Mouse (Mus musculus): ENCODE measurements around the gene Gm17079. TPM values are rescaled to one million over a fixed set of nuclear protein-coding genes. Genes with fewer than 3 reads are reported as not detected.
"Not testable (repeated sequence)": the region's sequence is repeated elsewhere in the genome, so short reads cannot be mapped to it uniquely, and the experiment has no call there.

Gene Gm17079
- not detected for total RNA-seq (2021)
- long read RNA-seq, experiment 1, result 0 reads
- long read RNA-seq, experiment 2, result 0 reads

DNA sequence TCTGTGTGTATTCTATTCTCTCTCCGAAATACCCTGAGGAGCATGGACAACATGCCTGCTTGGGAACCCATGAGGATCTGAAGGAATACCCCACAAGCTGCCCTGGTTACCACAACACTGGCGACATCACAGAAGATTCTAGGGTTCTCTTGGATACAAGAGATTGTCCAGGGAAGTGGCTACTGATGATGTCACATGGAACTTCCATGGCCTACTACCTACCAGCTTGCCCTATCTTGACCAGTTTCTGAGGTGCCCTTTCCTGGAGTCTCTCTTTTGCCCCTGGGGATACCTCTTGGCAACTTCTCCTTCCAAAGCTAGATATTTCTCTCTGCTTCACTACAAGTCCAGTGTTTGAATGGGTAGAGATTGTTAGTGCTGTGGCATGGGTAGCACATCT lies at the start of gene Gm17079:
TSS of gene Gm17079 (minus strand) at position 101 of the 400 bp plus-strand sequence.
- H3K4me3 ChIP-seq; intact Hi-C loops (cut with DNase I); H3K27ac ChIP-seq; DNase-seq: not testable (repeated sequence)

DNA sequence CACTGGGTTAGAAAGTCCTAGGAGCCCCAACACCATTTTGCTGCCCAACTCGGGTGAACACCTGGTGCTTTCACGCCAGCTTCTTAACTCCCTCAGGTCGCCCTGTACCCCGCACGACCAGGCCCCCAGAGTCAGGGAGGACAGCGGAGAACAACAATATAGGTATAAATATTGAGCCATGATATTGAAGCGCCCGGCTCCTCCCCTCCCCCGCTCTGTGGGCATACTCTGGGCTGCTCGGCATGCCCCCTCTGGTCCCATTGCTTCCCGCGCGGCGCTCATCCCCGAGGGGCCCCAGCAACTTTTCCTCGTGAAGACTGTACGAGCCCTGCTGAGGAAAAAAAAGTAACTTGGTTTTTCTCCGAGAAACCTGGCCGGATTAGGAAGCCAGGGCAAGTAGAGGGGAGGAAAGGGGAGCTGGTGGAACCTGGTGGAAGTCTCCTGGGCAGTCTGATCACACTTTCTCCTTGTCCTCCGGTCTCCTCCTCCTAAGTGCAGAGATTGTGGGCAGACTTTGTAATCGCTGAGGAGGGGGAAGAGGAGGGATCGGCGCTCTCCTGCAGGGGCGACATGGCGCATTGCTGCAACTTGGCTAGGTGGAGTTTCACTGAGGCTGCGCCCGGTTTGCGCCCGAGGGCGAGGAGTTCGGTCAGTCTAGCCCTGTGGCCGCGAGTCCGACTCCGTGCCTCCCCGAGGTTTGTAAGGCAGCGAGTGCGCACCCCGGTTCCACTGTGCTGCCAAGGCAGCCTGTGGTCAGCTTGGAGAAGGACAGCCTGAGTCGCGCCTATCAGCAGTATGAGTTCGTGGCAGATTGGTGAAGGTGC lies 45.3 kb upstream of the Gm17079 start:
- intact Hi-C loops (cut with DNase I), result no loop called here
- Histone ChIP-seq H3K4me3 (no peak overlapping the region), H3K27ac (no peak overlapping the region)
- DNase-seq, result no peak
- TF ChIP-seq CTCF (IDR thresholded peaks at IDR 0.05), result no peak

DNA sequence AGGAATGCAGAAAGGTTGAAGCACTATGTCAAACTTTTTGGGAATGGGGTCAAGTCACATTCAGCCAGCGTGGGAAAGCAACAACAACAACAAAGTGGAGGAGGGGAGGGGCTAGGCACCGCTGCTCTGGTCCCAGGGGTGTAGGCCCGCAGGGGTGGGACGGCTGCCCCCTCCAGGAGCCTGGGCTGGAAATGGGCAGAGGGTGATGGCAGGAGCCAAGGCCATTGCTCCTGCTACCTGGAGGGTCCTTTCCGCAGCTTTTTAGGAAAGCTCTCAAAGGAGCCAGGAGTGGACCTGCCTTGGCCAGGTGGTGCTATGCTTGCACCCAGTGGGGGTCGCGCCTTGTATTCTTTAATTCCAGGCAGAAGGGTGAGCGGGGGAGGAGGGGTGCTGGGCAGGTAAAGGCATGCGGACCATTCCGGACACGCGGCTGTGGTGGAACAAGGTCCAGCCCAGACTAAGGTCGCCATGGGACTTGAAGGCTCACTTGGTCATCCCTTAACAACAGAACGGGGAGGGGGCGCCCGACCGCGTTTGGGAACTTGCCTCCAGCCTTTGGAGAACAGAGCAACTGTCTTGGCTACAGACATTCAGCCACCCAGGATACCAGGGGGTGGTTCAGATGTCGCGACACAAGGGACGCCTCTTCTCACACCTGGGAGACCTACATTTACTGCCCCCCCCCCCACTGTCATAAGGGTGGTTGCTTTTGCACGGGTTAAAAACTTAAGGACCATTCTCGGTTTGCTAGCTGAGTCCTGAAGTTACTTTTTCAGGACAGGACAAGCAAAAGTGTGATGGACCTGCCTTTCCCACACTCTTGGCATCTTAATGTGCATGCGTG lies 44.1 kb upstream of the Gm17079 start:
- intact Hi-C loops (cut with DNase I), result no loop called here
- no peak for DNase-seq
- TF ChIP-seq CTCF (IDR thresholded peaks at IDR 0.05), result no peak
- no peak overlapping the region for H3K4me3 ChIP-seq
- H3K27ac ChIP-seq, result no peak overlapping the region

DNA sequence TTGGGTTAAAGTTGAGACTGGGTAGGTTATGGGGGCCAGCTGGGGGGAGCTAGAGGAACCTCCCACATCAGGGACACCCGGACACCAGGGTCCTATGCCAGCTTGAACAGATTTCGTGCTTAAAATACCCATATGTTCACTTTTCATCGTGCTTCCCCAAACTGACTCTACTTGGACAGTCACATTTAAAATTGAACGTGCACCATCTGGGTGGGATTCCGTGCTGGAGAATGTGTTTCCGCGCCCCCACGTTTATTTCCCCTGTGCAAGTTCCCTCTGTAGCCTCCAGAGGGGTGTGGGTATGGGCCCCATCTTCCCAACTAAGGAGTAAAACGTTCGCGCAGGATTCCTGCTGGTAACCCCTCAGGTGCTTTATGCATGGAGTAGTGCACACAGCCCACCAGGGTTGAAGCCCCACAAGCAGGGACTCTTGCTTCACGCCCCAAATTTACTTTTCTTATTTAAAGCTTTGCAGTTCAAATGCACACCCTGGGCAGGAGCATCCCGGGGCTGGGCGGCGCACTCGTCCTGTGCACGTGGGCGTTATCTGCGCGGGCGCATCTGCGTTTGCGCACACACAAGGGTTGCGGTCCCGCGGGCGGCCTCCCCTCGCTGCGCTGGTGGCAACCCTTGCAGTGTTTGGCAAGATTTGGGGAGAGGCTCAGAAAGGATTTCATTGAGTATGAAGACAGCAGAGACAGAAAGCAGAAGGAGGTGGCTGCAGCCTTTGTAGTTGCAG lies 43.3 kb upstream of the Gm17079 start:
- no peak for TF ChIP-seq CTCF (IDR thresholded peaks at IDR 0.05)
- no peak overlapping the region for H3K4me3 ChIP-seq

DNA sequence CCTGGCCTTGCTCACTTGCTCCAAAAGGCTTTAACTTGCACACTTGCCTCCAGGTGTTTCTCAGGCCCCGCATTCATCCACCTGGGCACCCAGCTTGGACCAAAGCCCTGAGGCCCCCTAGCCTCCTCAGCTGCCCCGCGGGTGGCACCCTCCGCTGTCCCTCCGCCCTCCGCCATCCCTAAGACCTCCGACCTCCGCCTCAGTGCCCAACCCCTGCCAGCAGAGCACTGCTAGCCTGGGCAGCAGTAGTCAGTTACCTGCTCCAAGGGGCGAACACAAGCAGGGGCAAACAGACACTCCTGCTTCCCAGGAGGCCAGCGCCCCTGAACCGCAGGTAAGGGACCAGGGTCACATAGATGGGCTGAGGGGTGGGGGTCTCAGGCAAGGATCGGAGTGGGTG lies 42.7 kb upstream of the Gm17079 start:
- DNase-seq, result no peak
- H3K27ac ChIP-seq, result no peak overlapping the region
- H3K4me3 ChIP-seq, result no peak overlapping the region
- intact Hi-C loops (cut with DNase I), result no loop called here
- TF ChIP-seq CTCF (IDR thresholded peaks at IDR 0.05), result no peak

More for the DNA sequence above, 43.3 kb upstream of the Gm17079 start:
- no peak overlapping the region for H3K27ac ChIP-seq
- no peak for DNase-seq
- intact Hi-C loops (cut with DNase I), result no loop called here

DNA sequence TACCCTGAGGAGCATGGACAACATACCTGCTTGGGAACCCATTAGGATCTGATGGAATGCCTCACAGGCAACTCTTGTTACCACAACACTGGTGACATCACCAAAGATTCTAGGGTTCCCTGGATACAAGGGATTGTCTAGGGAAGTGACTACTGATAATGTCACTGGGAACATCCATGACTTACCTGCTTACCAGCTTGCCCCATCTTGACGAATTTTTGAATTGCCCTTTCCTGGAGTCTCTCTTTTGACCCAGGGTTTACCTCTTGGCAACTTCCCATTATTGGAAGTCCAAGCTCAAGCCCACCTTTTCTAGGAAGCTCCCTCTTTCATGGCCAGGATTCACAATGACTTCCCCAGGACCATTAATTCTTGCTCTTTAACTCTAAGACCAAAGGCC lies 21.8 kb upstream of the Gm17079 start, which contains the start of gene Gm5800:
TSS of gene Gm5800 (minus strand) at position 101 of the 400 bp plus-strand sequence.
- no peak within 1 kb of the TSS for H3K27ac ChIP-seq
- no peak for TF ChIP-seq CTCF (IDR thresholded peaks at IDR 0.05)
- intact Hi-C loops (cut with DNase I), result no loop called here
- no peak for DNase-seq
- no peak within 1 kb of the TSS for H3K4me3 ChIP-seq

DNA sequence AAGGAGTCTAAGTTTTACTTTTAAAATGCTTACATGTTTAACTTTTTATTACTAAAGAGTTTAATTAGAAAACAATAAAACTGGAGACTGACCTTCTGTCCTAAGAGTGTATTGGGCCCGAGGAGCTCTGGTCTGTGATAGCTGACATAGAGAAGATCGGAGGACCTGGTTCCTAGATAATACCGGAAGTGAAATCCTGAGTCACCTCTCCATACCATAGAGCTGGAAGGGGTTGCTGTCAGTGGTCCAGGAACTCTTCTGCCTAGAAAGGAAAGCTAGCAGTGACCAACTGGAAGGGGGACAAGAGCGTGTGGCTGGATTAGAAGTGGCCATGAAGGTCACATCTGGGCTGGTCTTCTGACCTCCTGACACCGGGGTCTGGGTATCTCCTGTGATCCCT lies 18.0 kb downstream of the Gm17079 start:
- Histone ChIP-seq H3K4me3 (no peak overlapping the region), H3K27ac (no peak overlapping the region)
- no peak for DNase-seq
- intact Hi-C loops (cut with DNase I), result no loop called here
- TF ChIP-seq CTCF (IDR thresholded peaks at IDR 0.05), result no peak

Other genes with a start within 250 kb of the Gm17079 start
- not detected for gene Vmn2r89, start 243.6 kb downstream of the Gm17079 start, total RNA-seq (2021)
- gene Gm5622, start 142.7 kb downstream of the Gm17079 start, total RNA-seq (2021), result not detected
- gene Gm17175, start 121.4 kb downstream of the Gm17079 start, total RNA-seq (2021), result not detected
- not detected for gene Gm17174, start 103.3 kb downstream of the Gm17079 start, total RNA-seq (2021)
- not detected for gene Gm17078, start 84.2 kb downstream of the Gm17079 start, total RNA-seq (2021)
- gene Gm4181, start 59.8 kb downstream of the Gm17079 start, total RNA-seq (2021), result not detected
- not detected for gene Gm5800, start 21.7 kb upstream of the Gm17079 start, total RNA-seq (2021)
- not detected for gene Ang4, start 78.1 kb upstream of the Gm17079 start, total RNA-seq (2021)
- gene AY358078, start 104.6 kb upstream of the Gm17079 start, total RNA-seq (2021), result not detected
- not detected for gene Ear6, start 158.2 kb upstream of the Gm17079 start, total RNA-seq (2021)
- 10 to 100 TPM; 11.5 to 12.9 TPM for gene Mettl17, start 189.4 kb upstream of the Gm17079 start, total RNA-seq (2021)
- 1 to 10 TPM in 1 of 2 experiments, under 1 TPM in 1; 0.69 to 1.1 TPM for gene Slc39a2, start 197.4 kb upstream of the Gm17079 start, total RNA-seq (2021)
- gene Ndrg2, start 218.7 kb upstream of the Gm17079 start, total RNA-seq (2021), result 1,000 to 10,000 TPM; 1,660 to 1,958 TPM
- gene Tppp2, start 223.0 kb upstream of the Gm17079 start, total RNA-seq (2021), result 1 to 10 TPM; 1.8 TPM
- gene Rnase13, start 227.3 kb upstream of the Gm17079 start, total RNA-seq (2021), result not detected